Mouse (Mus musculus) c-Kit-positive CD71-positive TER-119-positive erythroid progenitor cells, embryonic 14.5 days (primary cell): ENCODE measurements at regions not wholly inside any gene's neighbourhood (a gene's known extent, or its start where the extent isn't known, plus 50 kb on each side); places are given as distances from the start of the nearest gene placed in this dataset.
"Not testable (repeated sequence)": the region's sequence is repeated elsewhere in the genome, so short reads cannot be mapped to it uniquely, and the experiment has no call there.

ENCODE experiments used
- DNase-seq: peaks from one replicate; pipeline ENCODE4 v3.0.0-alpha.2; 2013; ENCODE audit warnings: low spot score

GRCm38 (mm10) chr6:62573611-62574010 is 682.1 kb upstream of the Grid2 start:
- DNase-seq: no peak

DNA sequence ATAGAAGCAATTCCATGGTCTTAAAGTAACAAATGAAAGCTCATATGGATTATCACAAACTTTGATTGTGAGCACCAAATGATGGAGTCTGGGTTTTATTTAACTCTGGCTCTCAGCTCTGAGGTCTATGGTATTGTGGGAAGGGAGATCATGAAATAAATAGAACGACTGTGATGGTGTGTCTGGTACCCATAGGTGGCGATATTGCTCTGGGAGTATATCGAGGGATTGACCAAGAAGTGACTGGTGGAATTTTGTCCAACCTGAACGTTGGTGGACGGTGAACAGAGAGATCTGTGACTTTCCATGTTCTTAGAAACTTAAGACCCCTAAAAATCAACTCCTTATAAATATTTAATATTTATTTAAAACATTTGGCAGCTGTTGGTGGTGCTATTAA is 679.5 kb upstream of the Grid2 start:
- DNase-seq: peak; percentile 0

DNA sequence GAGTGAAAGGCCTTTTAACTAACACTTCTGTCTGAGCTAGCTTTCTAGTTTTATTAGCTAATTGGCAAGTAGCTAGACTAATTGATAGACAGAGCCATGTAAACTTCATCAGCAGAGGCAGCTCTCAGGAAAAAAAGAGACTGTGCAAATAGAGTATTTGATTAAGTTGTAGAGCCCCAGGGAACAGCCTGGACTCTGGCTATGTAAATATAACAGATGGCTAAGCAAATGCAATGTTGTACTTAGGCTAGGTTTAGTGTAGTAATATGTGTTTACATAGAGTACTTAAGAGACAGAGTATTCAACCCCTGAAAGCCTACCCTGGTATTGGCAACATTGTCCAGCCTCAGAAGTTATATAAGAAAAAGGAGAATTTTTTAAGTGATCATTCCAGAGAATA is 635.1 kb upstream of the Grid2 start:
- no peak for DNase-seq

DNA sequence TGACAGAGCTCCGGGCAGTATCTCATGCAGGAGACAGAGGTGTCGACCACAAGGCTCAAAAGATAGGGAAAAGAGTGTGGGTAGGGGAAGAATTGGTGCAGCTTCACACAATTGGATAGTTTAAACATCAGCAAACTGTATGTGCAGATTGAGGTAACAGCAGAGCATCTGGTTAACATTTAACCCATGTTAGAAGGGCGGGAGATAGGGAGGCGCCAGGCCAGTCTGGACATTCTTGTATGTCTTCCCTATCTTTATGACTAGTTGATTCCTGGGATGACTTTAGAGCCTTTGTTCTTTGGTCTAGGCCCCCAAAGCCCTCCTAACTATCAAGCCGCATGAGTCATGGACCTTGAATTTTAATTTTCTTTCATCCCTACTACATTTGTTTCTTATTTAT is 587.6 kb upstream of the Grid2 start:
- DNase-seq: not testable (repeated sequence)

DNA sequence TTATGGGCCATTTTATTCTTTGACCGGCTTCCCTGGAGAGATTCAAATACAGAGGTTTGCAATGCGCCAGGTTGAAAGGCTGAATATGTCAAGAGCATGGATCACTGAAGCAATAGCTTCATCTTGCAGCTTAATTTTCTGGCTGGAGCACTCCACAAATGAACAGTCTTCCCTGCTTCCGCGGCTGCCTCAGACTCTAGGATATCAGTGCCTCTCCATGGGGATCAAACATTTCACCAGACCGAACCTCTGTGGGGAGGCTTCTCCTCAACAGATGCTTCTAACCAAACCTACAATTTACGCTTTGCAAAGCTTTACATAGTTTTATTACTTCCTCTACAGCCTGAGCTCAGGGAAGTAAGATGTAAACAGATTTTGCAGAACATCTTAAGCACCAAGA is 537.3 kb upstream of the Grid2 start:
- no peak for DNase-seq

GRCm38 (mm10) chr6:62719541-62720155 is 536.0 kb upstream of the Grid2 start:
- DNase-seq: no peak
